ENCODE assay signal across 14 mouse cellular contexts in genomic region chr10:77135274-77135829, GRCm38 (mm10). TPM values are rescaled to one million over a fixed set of nuclear protein-coding genes. Genes with fewer than 3 reads are reported as not detected.
DNase-seq lines count a peak whose midpoint lies in the region; ATAC-seq and TF ChIP-seq lines count a peak whose summit lies in the region.
"Had no signal": no experiment of that assay in that cellular context is flagged by ENCODE, and none has a peak within 500 bp of the region (broad histone marks: within the 10 kb centered on the region; RNA-seq: fewer than 3 reads in every experiment).

No protein-coding gene starts in this region.

- intact Hi-C loops in heart, postnatal 25 days (cut with DNase I): no loop called here

- H3K4me1 ChIP-seq in heart, embryonic 11.5 days (ENCODE audit: control insufficient read depth, insufficient read depth, low read length): peaks cover 57% of the 10 kb centered on the region
- no peaks in the 10 kb centered on the region for H3K4me1 ChIP-seq in lung, postnatal 0 days (ENCODE audit: insufficient read depth, low read depth, low read length)
- H3K4me1 ChIP-seq in ES-Bruce4 (ENCODE audit: control insufficient read depth, insufficient read depth, low read length): peaks cover 40% of the 10 kb centered on the region
- H3K4me1 ChIP-seq in liver, embryonic 12.5 days: peaks cover 74% of the 10 kb centered on the region
- no peaks in the 10 kb centered on the region; the same call in 1 of the 2 replicates for H3K4me1 ChIP-seq in midbrain, postnatal 0 days (ENCODE audit: insufficient read depth, low read length)

- no peaks in the 10 kb centered on the region for H3K9me3 ChIP-seq in heart, embryonic 11.5 days (replicated peaks; ENCODE audit: control insufficient read depth, low read length)
- no peaks in the 10 kb centered on the region for H3K9me3 ChIP-seq in lung, postnatal 0 days (ENCODE audit: low read length)
- no peaks in the 10 kb centered on the region for H3K9me3 ChIP-seq in ES-Bruce4 (replicated peaks; ENCODE audit: control insufficient read depth, insufficient read depth, low read length, poor library complexity, severe bottlenecking)
- no peaks in the 10 kb centered on the region for H3K9me3 ChIP-seq in liver, embryonic 12.5 days (replicated peaks)
- H3K9me3 ChIP-seq in midbrain, postnatal 0 days (ENCODE audit: low read length): no peaks in the 10 kb centered on the region
- H3K9me3 ChIP-seq: hindbrain, embryonic 12.5 days; kidney, embryonic 15.5 days; limb, embryonic 12.5 days had no signal

- peak; percentile 19; the same call in 1 of the 2 replicates for TF ChIP-seq CTCF in lung, postnatal 0 days (IDR thresholded peaks at IDR 0.05)
- no peak for TF ChIP-seq CTCF in ES-Bruce4 (IDR thresholded peaks at IDR 0.05; ENCODE audit: low read depth, low read length)
- TF ChIP-seq CTCF in midbrain, postnatal 0 days (IDR thresholded peaks at IDR 0.05): no peak

- H3K27me3 ChIP-seq in heart, embryonic 11.5 days (ENCODE audit: control insufficient read depth, insufficient read depth, low read length): no peaks in the 10 kb centered on the region
- H3K27me3 ChIP-seq in lung, postnatal 0 days (replicated peaks; ENCODE audit: insufficient read depth, low read length): no peaks in the 10 kb centered on the region
- H3K27me3 ChIP-seq in ES-Bruce4 (ENCODE audit: control insufficient read depth, insufficient read depth, low read length, poor library complexity, severe bottlenecking): no peaks in the 10 kb centered on the region
- no peaks in the 10 kb centered on the region for H3K27me3 ChIP-seq in liver, embryonic 12.5 days (replicated peaks)
- no peaks in the 10 kb centered on the region for H3K27me3 ChIP-seq in midbrain, postnatal 0 days (ENCODE audit: insufficient read depth, low read length)
- H3K27me3 ChIP-seq: hindbrain, embryonic 12.5 days; kidney, embryonic 15.5 days; limb, embryonic 12.5 days had no signal

- peaks cover 3% of the 10 kb centered on the region; the same call in 1 of the 2 replicates for H3K36me3 ChIP-seq in heart, embryonic 11.5 days (ENCODE audit: control insufficient read depth, insufficient read depth, low read length)
- no peaks in the 10 kb centered on the region for H3K36me3 ChIP-seq in lung, postnatal 0 days (ENCODE audit: insufficient read depth, low read length)
- H3K36me3 ChIP-seq in ES-Bruce4 (ENCODE audit: control insufficient read depth, insufficient read depth, low read length, poor library complexity, severe bottlenecking): no peaks in the 10 kb centered on the region
- no peaks in the 10 kb centered on the region for H3K36me3 ChIP-seq in liver, embryonic 12.5 days
- no peaks in the 10 kb centered on the region for H3K36me3 ChIP-seq in midbrain, postnatal 0 days (ENCODE audit: insufficient read depth, low read length)
- H3K36me3 ChIP-seq: hindbrain, embryonic 12.5 days; limb, embryonic 12.5 days had no signal

- no peak overlapping the region for H3K9ac ChIP-seq in heart, embryonic 11.5 days (ENCODE audit: low read depth, low read length)
- H3K9ac ChIP-seq in lung, postnatal 0 days (replicated peaks; ENCODE audit: low read depth): no peak overlapping the region
- H3K9ac ChIP-seq in ES-Bruce4 (ENCODE audit: low read depth, poor library complexity, severe bottlenecking): no peak overlapping the region
- no peak overlapping the region for H3K9ac ChIP-seq in liver, embryonic 12.5 days
- H3K9ac ChIP-seq in midbrain, postnatal 0 days (replicated peaks; ENCODE audit: low read length, poor library complexity, severe bottlenecking): no peak overlapping the region
- H3K9ac ChIP-seq: hindbrain, embryonic 12.5 days; kidney, embryonic 15.5 days; limb, embryonic 12.5 days had no signal

- TF ChIP-seq POLR2A in ES-Bruce4 (IDR thresholded peaks at IDR 0.05; ENCODE audit: insufficient read depth, low read length): no peak

- no peak overlapping the region for H3K4me2 ChIP-seq in heart, embryonic 11.5 days
- H3K4me2 ChIP-seq in lung, postnatal 0 days (replicated peaks; ENCODE audit: low read depth, low read length): no peak overlapping the region
- 0 out of 2 replicates have a peak overlapping the region, but pooled peaks have one; percentile 63 for H3K4me2 ChIP-seq in liver, embryonic 12.5 days
- H3K4me2 ChIP-seq in midbrain, postnatal 0 days (ENCODE audit: low read depth, low read length, poor library complexity, severe bottlenecking): no peak overlapping the region
- H3K4me2 ChIP-seq: hindbrain, embryonic 12.5 days; kidney, embryonic 15.5 days; limb, embryonic 12.5 days had no signal

- DNase-seq in heart, postnatal 25 days (ENCODE audit: low spot score): no peak
- DNase-seq in lung, postnatal 0 days (ENCODE audit: low spot score): no peak
- no peak for DNase-seq in lung, postnatal 10 days
- no peak for DNase-seq in urinary bladder, postnatal 25 days (ENCODE audit: low spot score)
- no peak for DNase-seq in midbrain, postnatal 0 days (ENCODE audit: low spot score)
- DNase-seq: cerebellum, postnatal 14 days; gastrocnemius, postnatal 14 days had no signal

- no peak overlapping the region for H3K4me3 ChIP-seq in heart, embryonic 11.5 days (ENCODE audit: low read depth, low read length)
- no peak overlapping the region for H3K4me3 ChIP-seq in lung, postnatal 0 days (ENCODE audit: low read depth, low read length)
- no peak overlapping the region for H3K4me3 ChIP-seq in ES-Bruce4 (ENCODE audit: low read depth, low read length)
- no peak overlapping the region for H3K4me3 ChIP-seq in liver, embryonic 12.5 days
- no peak overlapping the region for H3K4me3 ChIP-seq in midbrain, postnatal 0 days (ENCODE audit: low read depth, low read length)
- H3K4me3 ChIP-seq: hindbrain, embryonic 12.5 days; kidney, embryonic 15.5 days; limb, embryonic 12.5 days had no signal

- ATAC-seq in heart, embryonic 11.5 days (replicated peaks; ENCODE audit: insufficient number of reproducible peaks, low FRiP score, low TSS enrichment): no peak
- no peak for ATAC-seq in lung, postnatal 0 days
- ATAC-seq in liver, embryonic 12.5 days: no peak
- ATAC-seq in midbrain, postnatal 0 days (ENCODE audit: low FRiP score): no peak

- 86% methylated on average over 5 of the region's 5 CpGs for WGBS in heart, embryonic 11.5 days (ENCODE audit: insufficient replicate concordance)
- 90% methylated on average over 5 of the region's 5 CpGs for WGBS in lung, postnatal 0 days
- 84% methylated on average over 5 of the region's 5 CpGs for WGBS in liver, embryonic 12.5 days (ENCODE audit: insufficient replicate concordance)
- WGBS in midbrain, postnatal 0 days: 97% methylated on average over 5 of the region's 5 CpGs

- TF ChIP-seq EP300 in lung, postnatal 0 days (IDR thresholded peaks at IDR 0.05): no peak
- TF ChIP-seq EP300 in ES-Bruce4 (IDR thresholded peaks at IDR 0.05; ENCODE audit: insufficient read depth, low read depth, low read length): no peak

- peak overlapping the region; percentile 62; the same call in 1 of the 2 replicates for H3K27ac ChIP-seq in heart, embryonic 11.5 days (ENCODE audit: low read depth, low read length)
- no peak overlapping the region for H3K27ac ChIP-seq in lung, postnatal 0 days (ENCODE audit: low read length)
- H3K27ac ChIP-seq in ES-Bruce4 (ENCODE audit: insufficient read depth, low read length): peak overlapping the region; percentile 74
- peak overlapping the region; percentile 94 for H3K27ac ChIP-seq in liver, embryonic 12.5 days
- H3K27ac ChIP-seq in midbrain, postnatal 0 days (ENCODE audit: low read depth, low read length): no peak overlapping the region
- H3K27ac ChIP-seq: limb, embryonic 12.5 days had no signal

RNA-seq across cellular contexts. Expression of gene Col18a1, which starts 31.0 kb away (rescaled TPM):
- 113 and 164 TPM in 2 replicates for polyA plus RNA-seq in heart, embryonic 11.5 days (2014; fragmentation: Nextera tagmentation; extraction: Ambion mirVana)
- 10 to 100 TPM; 13.0 to 15.3 TPM for total RNA-seq in heart, postnatal 25 days (2021)
- polyA plus RNA-seq in lung, postnatal 0 days (2015; fragmentation: Nextera tagmentation; extraction: Ambion mirVana): 30.0 and 33.2 TPM in 2 replicates
- polyA plus RNA-seq in ES-Bruce4 (2011; ENCODE audit: insufficient read depth, insufficient read length, low read depth, missing spikeins): 273 and 285 TPM in 2 replicates
- polyA plus RNA-seq in liver, embryonic 12.5 days (2016; fragmentation: Nextera tagmentation; extraction: Ambion mirVana): 38.3 and 42.4 TPM in 2 replicates
- total RNA-seq in midbrain, postnatal 0 days (2014; rRNA removed): 27.7 and 30.3 TPM in 2 replicates
- polyA plus RNA-seq in midbrain, postnatal 0 days (2015; fragmentation: Nextera tagmentation; extraction: Ambion mirVana): 14.6 and 15.4 TPM in 2 replicates
- total RNA-seq: megakaryocyte-erythroid progenitor cell, adult 5-6 weeks had no signal

Comparison
In these comparisons a context has a peak if more than half of its experiments do, and no peak if none do; other contexts are left out.
1. H3K27ac ChIP-seq: peak in heart, embryonic 11.5 days (single experiment), ES-Bruce4 (single experiment) and liver, embryonic 12.5 days (single experiment); none in lung, postnatal 0 days (single experiment) and midbrain, postnatal 0 days (single experiment).